Mouse (Mus musculus) lung, adult 2 months (tissue): ENCODE data around the gene Cdca3. TPM values are rescaled to one million over a fixed set of nuclear protein-coding genes. Genes with fewer than 3 reads are reported as not detected.
"Not testable (repeated sequence)": the region's sequence is repeated elsewhere in the genome, so short reads cannot be mapped to it uniquely, and the experiment has no call there.

Experiments
- DNase-seq: peaks from one replicate; pipeline ENCODE4 v3.0.0; 2022
- H3K4me1 ChIP-seq: fragments of 200-500 bp; 2 replicates; pipeline ENCODE4 v1.6.1; 2011; ENCODE audit warnings: low read length; ENCODE audit not compliant: control insufficient read depth, insufficient read depth
- H3K4me3 ChIP-seq: fragments of 200-500 bp; replicated peaks from 2 replicates; pipeline ENCODE3; 2011; ENCODE audit warnings: low read depth, mild to moderate bottlenecking, control low read depth, low read length; ENCODE audit errors: extremely low read depth
- CTCF ChIP-seq: fragments of 200-500 bp; IDR thresholded peaks from 2 replicates; pipeline ENCODE4 v1.5.1; 2011; ENCODE audit warnings: mild to moderate bottlenecking, low read length, control low read depth; ENCODE audit not compliant: insufficient read depth
- POLR2A ChIP-seq: fragments of 200-500 bp; IDR thresholded peaks from 2 replicates; pipeline ENCODE4 v1.6.1; 2011; ENCODE audit warnings: low read depth, mild to moderate bottlenecking, control low read depth, low read length, borderline replicate concordance; ENCODE audit errors: extremely low read depth
- WGBS: fragments of 180-500 bp; shearing (Covaris S2); methylation state at CpG from one replicate; pipeline ENCODE4 v1.1.7; 2018; 5-methylcytosine and 5-hydroxymethylcytosine counted together
- polyA plus RNA-seq: library from polyadenylated mRNA; depleted of rRNA; stranded (reverse); fragments of >200 nt; gene quantifications from 2 replicates; pipeline ENCODE4 v1.2.3, GENCODE M21; 2012

The Cdca3 gene
- polyA plus RNA-seq, 1 experiment, result 6.7 TPM

DNA sequence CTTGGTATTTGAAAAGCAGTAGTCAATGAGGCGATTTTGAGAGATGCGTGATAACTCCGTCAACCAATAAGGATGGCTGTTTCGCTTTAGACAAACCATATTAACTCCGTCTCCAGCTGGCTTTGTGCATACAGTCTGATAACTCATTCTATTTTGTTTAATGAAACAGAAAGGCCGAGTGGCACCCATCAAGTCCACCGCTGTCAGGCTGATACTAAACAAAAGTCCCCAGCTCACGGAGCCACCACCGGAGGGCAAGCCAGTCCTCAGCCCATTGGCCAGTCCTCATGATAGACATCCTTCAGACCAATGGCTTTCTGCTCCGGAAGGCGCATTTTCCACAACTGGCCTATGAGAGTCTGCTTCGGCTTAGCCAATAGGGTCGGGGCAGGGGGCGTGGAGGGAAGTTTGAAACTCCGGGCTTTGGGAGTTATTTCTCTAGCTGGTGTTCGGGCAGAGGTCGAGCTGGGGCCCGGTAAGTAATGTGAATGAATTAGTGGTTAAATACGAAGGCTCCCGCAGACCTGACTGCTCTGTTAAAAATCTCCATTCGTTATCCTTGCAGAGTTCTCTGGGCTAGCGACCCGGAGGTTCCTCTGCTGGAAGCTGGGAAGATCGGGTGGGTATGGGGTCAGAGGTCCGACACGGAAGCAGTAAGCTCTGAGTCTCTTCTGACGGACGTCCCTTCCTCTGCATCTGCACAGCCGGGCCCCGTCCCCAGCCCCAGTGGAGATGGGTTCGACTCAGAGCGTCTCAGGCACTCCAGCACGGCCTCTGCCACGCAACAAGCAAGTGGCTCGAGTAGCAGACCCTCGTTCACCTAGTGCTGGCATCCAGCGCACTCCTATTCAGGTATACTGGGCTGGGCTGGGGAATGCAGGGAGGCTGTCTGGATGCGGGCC is 703 bp downstream of the Cdca3 start:
- Histone ChIP-seq H3K4me3 (peak overlapping the region; percentile 64), H3K4me1 (peaks cover 3% of the 10 kb centered on the region)
- no peak for TF ChIP-seq CTCF
- peak; percentile 70; the same call in 1 of the 2 replicates for TF ChIP-seq POLR2A
- under 1% methylated on average over 38 of the region's 38 CpGs for WGBS
- DNase-seq, result peak; percentile 89

DNA sequence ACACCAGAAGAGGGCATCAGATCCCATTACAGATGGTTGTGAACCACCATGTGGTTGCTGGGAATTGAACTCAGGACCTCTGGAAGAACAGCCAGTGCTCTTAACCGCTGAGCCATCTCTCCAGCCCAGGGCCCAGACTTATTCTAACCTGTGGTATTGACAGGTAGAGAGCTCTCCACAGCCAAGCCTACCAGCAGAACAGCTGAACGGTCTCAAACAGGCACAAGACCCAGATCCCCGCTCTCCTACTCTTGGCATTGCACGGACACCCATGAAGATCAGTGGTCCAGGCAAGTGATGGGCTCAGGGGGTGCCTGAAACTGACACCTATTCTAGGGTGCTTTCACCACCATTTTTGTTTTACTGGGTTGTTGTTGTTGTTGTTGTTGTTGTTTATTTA is 1.9 kb downstream of the Cdca3 start:
- DNase-seq, H3K4me1 ChIP-seq, H3K4me3 ChIP-seq: not testable (repeated sequence)
- 96% methylated on average over 4 of the region's 4 CpGs for WGBS

DNA sequence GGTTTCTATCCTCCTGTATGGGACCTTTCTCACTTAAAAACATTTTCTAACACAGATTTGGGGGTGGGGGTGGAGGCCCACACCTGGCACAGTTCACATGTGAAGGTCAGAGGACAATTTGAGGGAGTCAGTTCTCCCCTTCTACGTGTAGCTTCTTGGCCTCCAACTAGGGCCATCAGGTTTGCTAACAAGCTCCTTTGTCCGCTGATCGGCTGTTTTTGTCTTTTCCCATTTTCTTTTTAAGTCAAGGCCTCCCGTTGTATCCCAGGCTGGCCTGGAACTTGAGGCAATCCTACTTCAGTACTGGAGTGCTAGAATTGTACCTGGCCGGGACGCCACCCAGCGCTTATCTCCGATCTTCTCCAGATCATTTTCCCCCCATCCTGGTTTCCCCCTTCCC is 2.3 kb downstream of the Cdca3 start:
- no peak overlapping the region for H3K4me3 ChIP-seq
- DNase-seq, result no peak
- H3K4me1 ChIP-seq, result peaks cover 3% of the 10 kb centered on the region
- TF ChIP-seq CTCF, result no peak
- no peak for TF ChIP-seq POLR2A
- 91% methylated on average over 8 of the region's 8 CpGs for WGBS

DNA sequence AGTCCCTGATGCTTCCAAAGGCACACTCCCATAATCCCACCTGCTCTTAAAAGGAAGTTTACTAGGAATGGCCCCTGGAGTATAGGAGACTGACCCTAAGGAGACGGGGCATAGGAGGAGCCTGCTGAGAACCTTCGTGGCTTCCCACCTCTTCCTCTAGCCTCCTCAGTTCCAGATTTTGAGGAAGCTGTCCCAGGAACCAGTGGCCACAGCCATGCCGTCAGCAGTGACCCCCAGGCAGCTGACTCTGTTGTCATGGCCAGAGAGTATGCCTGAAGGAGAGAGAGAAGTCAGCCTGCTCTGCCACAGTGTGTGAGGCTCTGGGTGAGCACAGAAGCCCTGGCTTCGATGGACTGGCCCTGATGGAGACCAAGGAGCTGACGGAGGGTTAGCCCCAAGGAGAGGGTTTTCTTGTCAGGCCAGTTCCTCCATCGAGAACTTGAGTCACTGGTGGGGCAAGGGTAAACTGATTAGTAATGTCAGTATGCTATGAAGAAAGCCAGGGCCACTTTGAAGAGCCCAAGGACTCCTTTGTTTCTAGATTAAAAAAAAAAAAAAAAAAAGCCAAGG is 5.2 kb downstream of the Cdca3 start:
- H3K4me3 ChIP-seq, result no peak overlapping the region
- WGBS, result 78% methylated on average over 6 of the region's 6 CpGs
- DNase-seq, result no peak
- no peaks in the 10 kb centered on the region for H3K4me1 ChIP-seq
- TF ChIP-seq POLR2A, result no peak

DNA sequence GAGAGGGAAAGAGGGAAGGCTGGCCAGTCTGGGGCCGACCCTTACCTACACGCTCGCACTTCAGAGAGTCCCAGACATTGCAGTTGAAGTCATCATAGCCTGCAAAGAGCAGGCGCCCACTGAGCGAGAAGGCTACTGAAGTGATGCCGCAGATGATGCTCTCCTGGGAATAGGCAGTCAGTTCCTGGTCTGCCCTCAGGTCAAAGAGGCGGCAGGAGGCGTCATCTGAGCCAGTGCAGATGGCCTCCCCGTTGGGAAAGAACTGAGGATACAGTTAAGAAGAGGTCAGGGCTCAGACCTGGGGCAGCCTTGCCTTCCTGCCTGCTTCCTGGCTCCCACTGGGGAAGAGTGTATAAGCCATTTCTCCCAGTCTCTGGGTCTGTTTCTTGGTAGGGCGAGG is 6.2 kb downstream of the Cdca3 start:
- no peak for TF ChIP-seq CTCF
- TF ChIP-seq POLR2A, result no peak
- 65% methylated on average over 10 of the region's 10 CpGs for WGBS

DNA sequence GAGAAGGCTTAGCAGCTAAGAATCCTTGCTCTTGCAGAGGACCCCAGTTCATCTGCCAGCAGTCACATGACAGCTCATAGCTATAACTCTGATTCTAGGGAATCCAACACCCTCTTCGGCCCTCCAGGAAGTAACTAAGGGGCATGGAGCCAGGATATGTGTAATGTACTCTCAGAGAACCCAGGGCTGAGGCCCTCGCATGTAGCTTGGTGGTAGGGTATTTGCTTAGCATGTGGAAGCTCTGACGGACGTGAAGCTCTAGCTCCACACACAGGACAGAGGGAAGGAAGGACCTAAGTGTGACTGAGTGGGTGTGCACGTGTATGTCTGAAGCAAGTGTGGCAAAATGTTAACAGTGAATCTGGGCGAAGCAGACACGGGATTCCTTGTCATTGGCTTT is 7.1 kb downstream of the Cdca3 start:
- Histone ChIP-seq H3K4me3 (no peak overlapping the region), H3K4me1 (no peaks in the 10 kb centered on the region)
- WGBS, result 57% methylated on average over 7 of the region's 7 CpGs
- TF ChIP-seq POLR2A, result no peak
- no peak for TF ChIP-seq CTCF
- DNase-seq, result no peak

More for the DNA sequence above, 6.2 kb downstream of the Cdca3 start:
- Histone ChIP-seq H3K4me3 (no peak overlapping the region), H3K4me1 (no peaks in the 10 kb centered on the region)
- DNase-seq, result no peak

DNA sequence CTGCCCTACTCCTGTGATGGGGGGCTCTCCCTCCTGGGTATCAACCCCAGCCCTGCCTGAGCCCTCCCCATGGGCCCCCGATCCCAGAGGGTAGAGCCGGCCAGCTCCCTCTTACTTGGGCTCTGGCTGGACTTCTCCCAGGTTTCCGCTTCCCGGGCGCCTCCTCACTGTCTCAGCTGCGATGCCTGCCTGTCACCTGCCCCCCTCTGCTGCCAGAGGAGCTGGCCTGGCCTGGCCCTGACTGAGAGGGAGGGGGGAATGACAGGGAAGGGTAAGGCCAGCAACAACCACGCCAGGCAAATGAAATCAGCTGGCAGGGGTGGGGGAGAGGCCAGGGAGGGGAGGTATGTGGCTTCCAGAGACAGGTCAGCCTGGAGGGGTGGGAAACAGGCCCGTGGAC is 10.5 kb downstream of the Cdca3 start:
- H3K4me1 ChIP-seq, result no peaks in the 10 kb centered on the region
- 27% methylated on average over 8 of the region's 8 CpGs for WGBS
- H3K4me3 ChIP-seq, result no peak overlapping the region
- no peak for DNase-seq
- TF ChIP-seq CTCF, result no peak
- no peak for TF ChIP-seq POLR2A

DNA sequence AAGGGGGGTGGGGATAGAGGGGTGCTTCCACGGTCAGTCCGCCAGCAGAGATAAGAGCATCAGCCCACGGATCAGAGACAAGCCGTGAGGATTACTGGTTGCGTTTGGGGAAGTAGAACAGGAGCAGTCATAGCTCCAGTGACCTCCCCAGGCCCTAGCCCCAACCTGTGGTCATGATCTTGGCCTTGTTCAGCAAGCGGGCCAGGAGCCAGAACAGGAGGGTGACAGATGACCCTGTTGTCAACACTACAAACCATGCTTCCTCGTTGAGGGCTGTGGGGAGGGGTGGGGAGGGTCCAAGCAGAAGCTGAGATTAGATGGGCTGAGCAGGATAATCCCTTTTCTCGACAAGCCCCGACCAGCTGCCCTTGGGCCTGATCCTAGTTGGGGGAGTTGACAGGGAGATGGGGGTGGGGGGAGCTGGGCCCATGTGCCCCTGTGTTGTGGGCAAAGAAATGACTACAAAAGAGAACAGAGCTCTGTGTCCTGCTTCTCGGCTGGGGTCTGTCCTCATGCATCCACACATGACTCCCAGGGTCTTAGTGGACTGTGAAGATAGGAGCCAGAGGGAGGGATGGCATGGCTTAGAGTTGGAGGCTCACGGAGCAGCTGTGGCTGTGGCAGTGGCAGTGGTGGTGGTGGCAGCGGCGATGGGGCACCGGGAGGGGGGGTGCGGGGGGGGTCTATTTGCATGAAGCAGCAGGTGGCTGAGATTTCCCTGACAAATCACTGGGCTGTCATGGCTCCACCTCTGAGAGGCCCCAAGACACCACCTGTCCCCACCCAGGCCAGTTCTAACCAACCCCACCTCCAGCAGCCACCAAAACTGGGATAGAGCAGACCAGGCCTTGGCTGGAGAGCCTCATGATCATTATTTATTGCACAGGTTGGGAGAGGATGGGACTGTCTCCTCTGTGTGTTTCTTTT is 11.2 kb downstream of the Cdca3 start, which contains the start of gene Gnb3:
TSS of gene Gnb3 (minus strand) at position 35 of the 927 bp plus-strand sequence.
- WGBS, result 40% methylated on average over 15 of the region's 15 CpGs
- TF ChIP-seq POLR2A (no peak), CTCF (no peak)
- no peak for DNase-seq

DNA sequence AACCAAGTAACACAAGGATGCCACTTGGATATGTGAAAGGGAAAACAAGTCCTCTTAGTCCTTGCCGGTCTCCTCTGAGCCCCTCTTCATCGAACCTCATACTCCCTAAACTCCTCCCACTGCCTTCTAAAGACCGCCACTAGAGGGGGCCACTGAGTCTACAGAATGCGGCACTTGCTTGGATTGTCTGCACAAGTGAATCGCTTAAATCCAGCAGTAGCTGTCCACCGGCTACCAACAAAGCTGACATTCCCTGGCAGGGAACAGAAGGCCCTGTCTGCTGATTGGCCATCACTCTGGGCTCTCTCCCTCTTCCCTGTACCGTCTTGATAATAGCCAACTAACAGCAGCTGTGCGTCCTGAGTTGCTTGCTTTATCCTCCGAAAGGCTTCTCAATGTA is 18.0 kb downstream of the Cdca3 start:
- Histone ChIP-seq H3K4me1 (no peaks in the 10 kb centered on the region), H3K4me3 (no peak overlapping the region)
- DNase-seq, result peak; percentile 90
- 13% methylated on average over 9 of the region's 9 CpGs for WGBS
- TF ChIP-seq POLR2A, result no peak
- TF ChIP-seq CTCF, result peak; percentile 91

More for the DNA sequence above, 11.2 kb downstream of the Cdca3 start, which contains the start of gene Gnb3:
- H3K4me3 ChIP-seq, result no peak within 1 kb of the TSS
- no peaks in the 10 kb centered on the region for H3K4me1 ChIP-seq
